Mouse (Mus musculus) hindbrain, embryonic 15.5 days (tissue): ENCODE measurements around the gene Serpine2. TPM values are rescaled to one million over a fixed set of nuclear protein-coding genes. Genes with fewer than 3 reads are reported as not detected.

Experiments used
- ATAC-seq: fragments of 200-750 bp; cut with Nextera tagmentation; 2 replicates; pipeline ENCODE4 v1.8.0; 2017; ENCODE audit warnings: low read depth, moderate number of reproducible peaks, moderate TSS enrichment; ENCODE audit not compliant: low FRiP score
- H3K27ac ChIP-seq: fragments of 300-500 bp; sonication (generic); replicated peaks from 2 replicates; pipeline ENCODE4 v1.5.1; 2015; ENCODE audit warnings: mild to moderate bottlenecking, inconsistent platforms
- H3K27me3 ChIP-seq: fragments of 300-500 bp; sonication (generic); 2 replicates; pipeline ENCODE4 v1.6.1; 2015; ENCODE audit warnings: control low read depth, inconsistent platforms
- H3K36me3 ChIP-seq: fragments of 300-500 bp; sonication (generic); 2 replicates; pipeline ENCODE4 v1.6.1; 2015; ENCODE audit warnings: control low read depth, inconsistent platforms
- H3K4me1 ChIP-seq: fragments of 300-500 bp; sonication (generic); replicated peaks from 2 replicates; pipeline ENCODE4 v1.6.1; 2015; ENCODE audit warnings: control low read depth, inconsistent platforms
- H3K4me2 ChIP-seq: fragments of 300-500 bp; sonication (generic); 2 replicates; pipeline ENCODE4 v1.6.1; 2015; ENCODE audit warnings: moderate library complexity, mild to moderate bottlenecking, inconsistent platforms
- H3K4me3 ChIP-seq: fragments of 300-500 bp; sonication (generic); 2 replicates; pipeline ENCODE4 v1.5.1; 2015; ENCODE audit warnings: mild to moderate bottlenecking, inconsistent platforms
- H3K9ac ChIP-seq: fragments of 300-500 bp; sonication (generic); 2 replicates; pipeline ENCODE4 v1.6.1; 2015; ENCODE audit warnings: inconsistent platforms
- H3K9me3 ChIP-seq: fragments of 300-500 bp; sonication (generic); 2 replicates; pipeline ENCODE4 v1.6.1; 2016; ENCODE audit warnings: control low read depth, inconsistent platforms
- WGBS: fragments of 180-500 bp; shearing (Covaris S2); methylation state at CpG from one replicate; pipeline ENCODE4 v1.1.7; 2015; 5-methylcytosine and 5-hydroxymethylcytosine counted together
- polyA plus RNA-seq: library from polyadenylated mRNA; unstranded; fragments of >200 nt; fragmentation: Nextera tagmentation; extraction: Ambion mirVana; gene quantifications from 2 replicates; pipeline ENCODE4 v1.2.1, GENCODE M21; 2015

The Serpine2 gene
- polyA plus RNA-seq, 1 experiment from 2014 or later, result 313 TPM

GRCm38 (mm10) chr1:79806865-79807264 is 54.1 kb downstream of the Serpine2 start:
- peak; percentile 43; the same call in 1 of the 2 replicates for ATAC-seq
- peaks cover 5% of the 10 kb centered on the region; the same call in 1 of the 2 replicates for H3K36me3 ChIP-seq
- H3K9ac ChIP-seq, result no peak overlapping the region
- H3K4me2 ChIP-seq, result no peak overlapping the region
- no peak overlapping the region for H3K4me3 ChIP-seq
- no peaks in the 10 kb centered on the region for H3K9me3 ChIP-seq
- peaks cover 5% of the 10 kb centered on the region; the same call in 1 of the 2 replicates for H3K4me1 ChIP-seq
- no peak overlapping the region for H3K27ac ChIP-seq
- 58% methylated on average over 5 of the region's 5 CpGs for WGBS
- no peaks in the 10 kb centered on the region for H3K27me3 ChIP-seq

- Histone ChIP-seq H3K4me2 (no peak overlapping the region), H3K27me3 (no peaks in the 10 kb centered on the region), H3K4me1 (peaks cover 5% of the 10 kb centered on the region; the same call in 1 of the 2 replicates), H3K9me3 (no peaks in the 10 kb centered on the region), H3K4me3 (no peak overlapping the region), H3K9ac (no peak overlapping the region), H3K36me3 (peaks cover 10% of the 10 kb centered on the region; the same call in 1 of the 2 replicates), H3K27ac (no peak overlapping the region)
- WGBS, result 82% methylated on average over 7 of the region's 7 CpGs
- ATAC-seq, result no peak
Measured at GRCm38 (mm10) chr1:79803614-79804013, 57.4 kb downstream of the Serpine2 start.

GRCm38 (mm10) chr1:79802858-79803427 is 58.0 kb downstream of the Serpine2 start:
- ATAC-seq, result peak; percentile 83

GRCm38 (mm10) chr1:79797084-79797483 is 63.9 kb downstream of the Serpine2 start:
- WGBS, result 88% methylated on average over 3 of the region's 3 CpGs
- H3K27ac ChIP-seq, result no peak overlapping the region
- no peak for ATAC-seq

More at GRCm38 (mm10) chr1:79802858-79803427, 58.0 kb downstream of the Serpine2 start:
- Histone ChIP-seq H3K4me3 (no peak overlapping the region), H3K4me2 (no peak overlapping the region), H3K27ac (no peak overlapping the region), H3K36me3 (peaks cover 10% of the 10 kb centered on the region; the same call in 1 of the 2 replicates), H3K4me1 (peaks cover 5% of the 10 kb centered on the region; the same call in 1 of the 2 replicates), H3K9me3 (no peaks in the 10 kb centered on the region), H3K9ac (no peak overlapping the region), H3K27me3 (no peaks in the 10 kb centered on the region)
- WGBS, result 53% methylated on average over 11 of the region's 11 CpGs

GRCm38 (mm10) chr1:79786267-79786927 is 74.6 kb downstream of the Serpine2 start:
- peaks cover 22% of the 10 kb centered on the region for H3K36me3 ChIP-seq
- 73% methylated on average over 7 of the region's 7 CpGs for WGBS
- no peak overlapping the region for H3K9ac ChIP-seq
- H3K4me1 ChIP-seq, result no peaks in the 10 kb centered on the region
- no peak overlapping the region for H3K27ac ChIP-seq
- peak; percentile 87 for ATAC-seq
- H3K4me3 ChIP-seq, result no peak overlapping the region
- H3K4me2 ChIP-seq, result no peak overlapping the region
- H3K9me3 ChIP-seq, result no peaks in the 10 kb centered on the region
- H3K27me3 ChIP-seq, result no peaks in the 10 kb centered on the region

More at GRCm38 (mm10) chr1:79797084-79797483, 63.9 kb downstream of the Serpine2 start:
- no peak overlapping the region for H3K9ac ChIP-seq
- no peaks in the 10 kb centered on the region for H3K4me1 ChIP-seq
- no peak overlapping the region for H3K4me3 ChIP-seq
- no peaks in the 10 kb centered on the region for H3K27me3 ChIP-seq
- H3K9me3 ChIP-seq, result no peaks in the 10 kb centered on the region
- H3K36me3 ChIP-seq, result peaks cover 5% of the 10 kb centered on the region; the same call in 1 of the 2 replicates
- no peak overlapping the region for H3K4me2 ChIP-seq

GRCm38 (mm10) chr1:79782433-79782832 is 78.5 kb downstream of the Serpine2 start:
- Histone ChIP-seq H3K9ac (no peak overlapping the region), H3K4me2 (no peak overlapping the region), H3K9me3 (no peaks in the 10 kb centered on the region), H3K27me3 (no peaks in the 10 kb centered on the region), H3K36me3 (peaks cover 55% of the 10 kb centered on the region), H3K4me1 (peaks cover 9% of the 10 kb centered on the region), H3K4me3 (no peak overlapping the region), H3K27ac (no peak overlapping the region)
- WGBS, result 85% methylated on average over 3 of the region's 3 CpGs
- ATAC-seq, result no peak

- ATAC-seq, result no peak
- H3K4me2 ChIP-seq, result no peak overlapping the region
- no peaks in the 10 kb centered on the region for H3K27me3 ChIP-seq
- peaks cover 14% of the 10 kb centered on the region for H3K4me1 ChIP-seq
- peaks cover 49% of the 10 kb centered on the region for H3K36me3 ChIP-seq
- no peaks in the 10 kb centered on the region for H3K9me3 ChIP-seq
- 86% methylated on average over 11 of the region's 11 CpGs for WGBS
- H3K4me3 ChIP-seq, result no peak overlapping the region
- no peak overlapping the region for H3K9ac ChIP-seq
- H3K27ac ChIP-seq, result no peak overlapping the region
Measured at GRCm38 (mm10) chr1:79778011-79778410, 83.0 kb downstream of the Serpine2 start.

GRCm38 (mm10) chr1:79775927-79776458 is 85.0 kb downstream of the Serpine2 start, which contains the start of the genes Mrpl44 and Wdfy1:
TSS of gene Mrpl44 (plus strand) at chr1:79776018.
TSS of gene Wdfy1 (minus strand) at chr1:79776143.
- ATAC-seq, result peak; percentile 99
- under 1% methylated on average over 38 of the region's 38 CpGs for WGBS
- Histone ChIP-seq H3K9me3 (no peaks in the 10 kb centered on the region), H3K9ac (peak within 1 kb of the TSS; percentile 99), H3K36me3 (peaks cover 29% of the 10 kb centered on the region), H3K27ac (peak within 1 kb of the TSS; percentile 93), H3K4me2 (peak within 1 kb of the TSS; percentile 65), H3K27me3 (no peaks in the 10 kb centered on the region), H3K4me3 (peak within 1 kb of the TSS; percentile 100), H3K4me1 (peaks cover 14% of the 10 kb centered on the region)

- Histone ChIP-seq H3K4me3 (no peak overlapping the region), H3K36me3 (peaks cover 13% of the 10 kb centered on the region), H3K4me1 (peaks cover 14% of the 10 kb centered on the region), H3K27me3 (no peaks in the 10 kb centered on the region), H3K9me3 (no peaks in the 10 kb centered on the region), H3K4me2 (no peak overlapping the region), H3K27ac (no peak overlapping the region), H3K9ac (no peak overlapping the region)
- 83% methylated on average over 4 of the region's 4 CpGs for WGBS
- no peak for ATAC-seq
Measured at GRCm38 (mm10) chr1:79774164-79774780, 86.7 kb downstream of the Serpine2 start.

- ATAC-seq, result no peak
- 48% methylated on average over 1 of the region's 1 CpGs for WGBS
- Histone ChIP-seq H3K36me3 (no peaks in the 10 kb centered on the region), H3K4me2 (no peak overlapping the region), H3K9me3 (no peaks in the 10 kb centered on the region), H3K27ac (no peak overlapping the region), H3K4me3 (no peak overlapping the region), H3K4me1 (no peaks in the 10 kb centered on the region), H3K27me3 (no peaks in the 10 kb centered on the region), H3K9ac (no peak overlapping the region)
Measured at GRCm38 (mm10) chr1:79768231-79768630, 92.7 kb downstream of the Serpine2 start.

GRCm38 (mm10) chr1:79764483-79764882 is 96.5 kb downstream of the Serpine2 start:
- Histone ChIP-seq H3K27ac (no peak overlapping the region), H3K9ac (no peak overlapping the region), H3K4me1 (peaks cover 18% of the 10 kb centered on the region), H3K4me3 (no peak overlapping the region), H3K9me3 (no peaks in the 10 kb centered on the region), H3K27me3 (no peaks in the 10 kb centered on the region), H3K4me2 (no peak overlapping the region), H3K36me3 (no peaks in the 10 kb centered on the region)
- WGBS, result 91% methylated on average over 1 of the region's 1 CpGs
- ATAC-seq, result no peak

- WGBS, result 84% methylated on average over 2 of the region's 2 CpGs
- no peak for ATAC-seq
- H3K9ac ChIP-seq, result no peak overlapping the region
- no peak overlapping the region for H3K4me3 ChIP-seq
- peaks cover 23% of the 10 kb centered on the region for H3K4me1 ChIP-seq
- no peaks in the 10 kb centered on the region for H3K27me3 ChIP-seq
- H3K9me3 ChIP-seq, result no peaks in the 10 kb centered on the region
- no peaks in the 10 kb centered on the region for H3K36me3 ChIP-seq
- no peak overlapping the region for H3K27ac ChIP-seq
- H3K4me2 ChIP-seq, result no peak overlapping the region
Measured at GRCm38 (mm10) chr1:79764031-79764430, 96.9 kb downstream of the Serpine2 start.
